Mouse (Mus musculus): ENCODE measurements around the gene Rnf183. TPM values are rescaled to one million over a fixed set of nuclear protein-coding genes. Genes with fewer than 3 reads are reported as not detected.

Gene Rnf183
- polyA plus RNA-seq, 1 experiment: not detected

DNA sequence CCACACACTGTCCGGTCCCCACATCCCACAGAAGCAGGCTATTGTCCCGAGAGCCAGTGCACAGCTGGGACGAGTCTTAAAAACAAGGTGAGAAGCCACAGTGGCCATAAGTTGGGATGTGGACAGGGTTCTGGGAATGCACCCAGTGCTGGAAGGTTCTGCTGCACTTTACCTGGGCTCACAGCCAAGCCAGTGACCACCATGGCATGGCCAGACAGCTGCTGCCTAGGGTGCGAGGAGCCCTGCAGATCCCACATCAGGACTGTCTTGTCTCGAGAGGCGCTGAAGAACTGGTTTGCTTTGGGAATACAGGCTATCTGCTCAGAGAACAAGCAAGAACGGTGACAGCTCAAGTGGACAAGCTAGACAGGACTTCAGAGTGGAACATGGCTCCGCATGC, 25.3 kb upstream of the Rnf183 start:
- H3K27me3 ChIP-seq (ENCODE audit: control insufficient read depth, insufficient read depth, low read length, poor library complexity, severe bottlenecking): no peaks in the 10 kb centered on the region
- H3K4me1 ChIP-seq (ENCODE audit: control insufficient read depth, insufficient read depth, low read length): no peaks in the 10 kb centered on the region
- H3K27ac ChIP-seq (ENCODE audit: insufficient read depth, low read length): no peak overlapping the region
- TF ChIP-seq POLR2A (IDR thresholded peaks at IDR 0.05; ENCODE audit: insufficient read depth, low read length) (no peak), EP300 (IDR thresholded peaks at IDR 0.05; ENCODE audit: insufficient read depth, low read depth, low read length) (no peak), CTCF (IDR thresholded peaks at IDR 0.05; ENCODE audit: low read depth, low read length) (no peak)
- no peak overlapping the region for H3K4me3 ChIP-seq (ENCODE audit: low read depth, low read length)
- H3K36me3 ChIP-seq (ENCODE audit: control insufficient read depth, insufficient read depth, low read length, poor library complexity, severe bottlenecking): peaks cover 7% of the 10 kb centered on the region; the same call in 1 of the 2 replicates
- H3K9ac ChIP-seq (ENCODE audit: low read depth, poor library complexity, severe bottlenecking): no peak overlapping the region
- H3K9me3 ChIP-seq (replicated peaks; ENCODE audit: control insufficient read depth, insufficient read depth, low read length, poor library complexity, severe bottlenecking): no peaks in the 10 kb centered on the region

DNA sequence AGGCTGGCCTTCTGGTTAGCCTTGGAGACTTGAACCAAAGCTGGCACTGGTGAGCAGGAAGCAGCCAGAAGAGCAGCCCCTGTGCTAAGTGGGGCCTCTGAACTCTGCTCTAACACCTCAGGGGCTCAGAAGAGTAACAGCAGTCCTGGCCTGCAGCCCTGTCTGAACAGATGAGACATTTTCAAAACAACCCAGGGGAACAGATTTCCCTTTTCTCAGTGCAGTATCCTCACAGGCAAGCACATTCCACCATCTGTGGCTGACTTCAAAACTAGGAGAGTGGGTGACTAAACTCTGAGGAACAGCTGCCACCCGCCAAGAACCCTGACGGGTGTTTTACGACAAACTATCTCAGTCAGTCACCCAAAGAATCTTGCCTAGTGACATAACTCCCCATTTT, 24.0 kb upstream of the Rnf183 start:
- Histone ChIP-seq H3K9me3 (replicated peaks; ENCODE audit: control insufficient read depth, insufficient read depth, low read length, poor library complexity, severe bottlenecking) (no peaks in the 10 kb centered on the region), H3K4me3 (ENCODE audit: low read depth, low read length) (no peak overlapping the region)
- TF ChIP-seq CTCF (IDR thresholded peaks at IDR 0.05; ENCODE audit: low read depth, low read length) (no peak), EP300 (IDR thresholded peaks at IDR 0.05; ENCODE audit: insufficient read depth, low read depth, low read length) (no peak), POLR2A (IDR thresholded peaks at IDR 0.05; ENCODE audit: insufficient read depth, low read length) (no peak)

DNA sequence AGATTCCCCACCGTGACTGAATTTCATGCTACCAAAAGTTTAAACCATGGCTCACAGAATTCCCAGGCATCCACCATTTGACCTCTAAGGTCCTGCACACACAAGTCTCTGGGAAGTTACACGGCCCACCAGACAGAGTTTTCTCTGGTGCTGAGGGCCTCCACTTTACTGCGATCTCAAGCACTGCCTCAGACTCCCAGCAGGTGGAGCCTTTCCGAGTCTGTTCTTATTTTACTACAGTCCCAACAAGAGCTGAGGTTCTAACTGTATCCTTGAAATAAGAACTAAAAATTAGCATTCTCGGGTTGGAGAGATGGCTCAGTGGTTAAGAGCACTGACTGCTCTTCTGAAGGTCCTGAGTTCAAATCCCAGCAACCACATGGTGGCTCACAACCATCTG, 19.9 kb upstream of the Rnf183 start:
- no peak for TF ChIP-seq EP300 (IDR thresholded peaks at IDR 0.05; ENCODE audit: insufficient read depth, low read depth, low read length)
- TF ChIP-seq CTCF (IDR thresholded peaks at IDR 0.05; ENCODE audit: low read depth, low read length): peak; percentile 37
- Histone ChIP-seq H3K36me3 (ENCODE audit: control insufficient read depth, insufficient read depth, low read length, poor library complexity, severe bottlenecking) (no peaks in the 10 kb centered on the region), H3K9me3 (replicated peaks; ENCODE audit: control insufficient read depth, insufficient read depth, low read length, poor library complexity, severe bottlenecking) (peaks cover 9% of the 10 kb centered on the region), H3K9ac (ENCODE audit: low read depth, poor library complexity, severe bottlenecking) (no peak overlapping the region), H3K27me3 (ENCODE audit: control insufficient read depth, insufficient read depth, low read length, poor library complexity, severe bottlenecking) (no peaks in the 10 kb centered on the region), H3K4me3 (ENCODE audit: low read depth, low read length) (no peak overlapping the region), H3K4me1 (ENCODE audit: control insufficient read depth, insufficient read depth, low read length) (peaks cover 2% of the 10 kb centered on the region), H3K27ac (ENCODE audit: insufficient read depth, low read length) (no peak overlapping the region)

More for the DNA sequence above, 24.0 kb upstream of the Rnf183 start:
- Histone ChIP-seq H3K27ac (ENCODE audit: insufficient read depth, low read length) (no peak overlapping the region), H3K4me1 (ENCODE audit: control insufficient read depth, insufficient read depth, low read length) (peaks cover 2% of the 10 kb centered on the region), H3K36me3 (ENCODE audit: control insufficient read depth, insufficient read depth, low read length, poor library complexity, severe bottlenecking) (peaks cover 7% of the 10 kb centered on the region; the same call in 1 of the 2 replicates), H3K9ac (ENCODE audit: low read depth, poor library complexity, severe bottlenecking) (no peak overlapping the region), H3K27me3 (ENCODE audit: control insufficient read depth, insufficient read depth, low read length, poor library complexity, severe bottlenecking) (no peaks in the 10 kb centered on the region)

DNA sequence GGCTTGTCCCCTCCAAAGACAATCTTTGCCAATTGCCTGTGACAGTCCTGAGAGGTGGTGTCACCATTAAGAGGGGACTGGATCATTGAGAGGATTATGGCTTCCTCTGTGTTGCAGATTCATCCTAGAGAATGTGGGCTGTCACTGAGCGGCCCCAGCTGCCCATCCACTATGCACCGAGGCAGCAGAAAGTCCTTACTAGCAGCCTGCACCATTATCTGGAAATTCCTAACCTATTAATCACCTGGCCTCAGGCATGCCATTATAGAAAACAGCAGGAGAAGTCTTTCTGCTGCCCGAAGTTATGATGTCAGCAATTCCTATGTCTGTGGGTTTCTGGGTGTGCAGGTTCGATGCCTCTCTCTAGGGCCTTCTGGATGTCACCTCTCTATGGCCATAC, 5.9 kb upstream of the Rnf183 start:
- Histone ChIP-seq H3K27me3 (ENCODE audit: control insufficient read depth, insufficient read depth, low read length, poor library complexity, severe bottlenecking) (no peaks in the 10 kb centered on the region), H3K36me3 (ENCODE audit: control insufficient read depth, insufficient read depth, low read length, poor library complexity, severe bottlenecking) (no peaks in the 10 kb centered on the region), H3K9me3 (replicated peaks; ENCODE audit: control insufficient read depth, insufficient read depth, low read length, poor library complexity, severe bottlenecking) (peaks cover 7% of the 10 kb centered on the region; the same call in 1 of the 2 replicates), H3K9ac (ENCODE audit: low read depth, poor library complexity, severe bottlenecking) (no peak overlapping the region), H3K4me3 (ENCODE audit: low read depth, low read length) (no peak overlapping the region), H3K4me1 (ENCODE audit: control insufficient read depth, insufficient read depth, low read length) (no peaks in the 10 kb centered on the region), H3K27ac (ENCODE audit: insufficient read depth, low read length) (no peak overlapping the region)
- TF ChIP-seq CTCF (IDR thresholded peaks at IDR 0.05; ENCODE audit: low read depth, low read length) (no peak), POLR2A (IDR thresholded peaks at IDR 0.05; ENCODE audit: insufficient read depth, low read length) (no peak), EP300 (IDR thresholded peaks at IDR 0.05; ENCODE audit: insufficient read depth, low read depth, low read length) (no peak)

DNA sequence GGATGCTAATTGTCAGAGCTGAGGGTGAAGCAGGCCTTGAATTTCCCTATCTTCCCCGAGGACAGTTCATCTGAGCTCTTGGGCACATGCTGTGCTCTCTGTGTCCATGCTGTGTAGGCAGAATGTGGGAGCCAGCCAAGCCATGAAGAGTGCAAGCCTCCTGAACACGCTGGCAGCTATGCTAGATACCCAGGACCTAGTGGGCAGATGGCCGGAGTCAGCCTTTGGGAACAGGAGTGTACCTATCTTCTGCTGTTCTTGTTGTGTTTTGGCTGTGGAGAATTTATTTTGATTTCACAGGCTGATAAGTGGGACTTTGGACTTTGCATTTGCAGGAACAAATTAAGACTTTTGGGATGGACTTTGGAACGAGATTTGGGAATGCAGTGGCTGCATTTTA, 5.5 kb upstream of the Rnf183 start:
- no peaks in the 10 kb centered on the region for H3K36me3 ChIP-seq (ENCODE audit: control insufficient read depth, insufficient read depth, low read length, poor library complexity, severe bottlenecking)
- no peak for TF ChIP-seq EP300 (IDR thresholded peaks at IDR 0.05; ENCODE audit: insufficient read depth, low read depth, low read length)
- TF ChIP-seq CTCF (IDR thresholded peaks at IDR 0.05; ENCODE audit: low read depth, low read length): no peak
- TF ChIP-seq POLR2A (IDR thresholded peaks at IDR 0.05; ENCODE audit: insufficient read depth, low read length): no peak
- H3K27ac ChIP-seq (ENCODE audit: insufficient read depth, low read length): no peak overlapping the region
- no peaks in the 10 kb centered on the region for H3K27me3 ChIP-seq (ENCODE audit: control insufficient read depth, insufficient read depth, low read length, poor library complexity, severe bottlenecking)
- peaks cover 7% of the 10 kb centered on the region; the same call in 1 of the 2 replicates for H3K9me3 ChIP-seq (replicated peaks; ENCODE audit: control insufficient read depth, insufficient read depth, low read length, poor library complexity, severe bottlenecking)
- no peaks in the 10 kb centered on the region for H3K4me1 ChIP-seq (ENCODE audit: control insufficient read depth, insufficient read depth, low read length)
- no peak overlapping the region for H3K4me3 ChIP-seq (ENCODE audit: low read depth, low read length)
- no peak overlapping the region for H3K9ac ChIP-seq (ENCODE audit: low read depth, poor library complexity, severe bottlenecking)

DNA sequence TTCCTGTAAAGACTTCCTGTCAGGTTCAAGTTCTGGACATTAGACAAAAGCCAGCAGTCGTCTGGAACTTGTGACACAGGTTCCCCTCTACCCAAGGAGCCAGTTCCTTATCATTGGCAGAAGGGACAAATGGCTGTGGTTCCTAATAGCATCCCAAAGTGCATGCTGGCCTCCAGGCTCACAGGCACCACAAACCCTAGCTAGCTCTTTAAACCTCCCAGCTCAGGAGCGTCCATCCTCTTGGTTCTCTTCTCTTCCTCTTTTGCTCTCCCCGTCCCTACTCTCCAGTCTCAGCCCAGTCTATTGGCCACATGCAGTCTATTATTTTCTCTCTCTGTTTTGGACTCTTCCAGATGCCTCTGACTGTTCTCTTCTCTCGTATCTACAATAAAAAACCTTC, 4.7 kb upstream of the Rnf183 start:
- Histone ChIP-seq H3K9ac (ENCODE audit: low read depth, poor library complexity, severe bottlenecking) (no peak overlapping the region), H3K36me3 (ENCODE audit: control insufficient read depth, insufficient read depth, low read length, poor library complexity, severe bottlenecking) (no peaks in the 10 kb centered on the region), H3K4me1 (ENCODE audit: control insufficient read depth, insufficient read depth, low read length) (no peaks in the 10 kb centered on the region), H3K9me3 (replicated peaks; ENCODE audit: control insufficient read depth, insufficient read depth, low read length, poor library complexity, severe bottlenecking) (peaks cover 7% of the 10 kb centered on the region; the same call in 1 of the 2 replicates), H3K27me3 (ENCODE audit: control insufficient read depth, insufficient read depth, low read length, poor library complexity, severe bottlenecking) (no peaks in the 10 kb centered on the region), H3K27ac (ENCODE audit: insufficient read depth, low read length) (no peak overlapping the region), H3K4me3 (ENCODE audit: low read depth, low read length) (no peak overlapping the region)
- no peak for TF ChIP-seq EP300 (IDR thresholded peaks at IDR 0.05; ENCODE audit: insufficient read depth, low read depth, low read length)
- no peak for TF ChIP-seq CTCF (IDR thresholded peaks at IDR 0.05; ENCODE audit: low read depth, low read length)
- no peak for TF ChIP-seq POLR2A (IDR thresholded peaks at IDR 0.05; ENCODE audit: insufficient read depth, low read length)

Measured in ES-Bruce4 (cell line).